Mouse (Mus musculus) ES-E14 (cell line): Measurements from ENCODE around the gene Dpp6.

Experiments used
- CHD2 ChIP-seq: IDR thresholded peaks from 2 replicates; pipeline ENCODE4 v1.6.1; 2014; ENCODE audit warnings: mild to moderate bottlenecking, low read depth, low read length, inconsistent platforms
- HCFC1 ChIP-seq: IDR thresholded peaks from 2 replicates; pipeline ENCODE4 v1.6.1; 2012; ENCODE audit warnings: low read length, inconsistent platforms, borderline replicate concordance; ENCODE audit not compliant: insufficient read depth
- MAFK ChIP-seq: IDR thresholded peaks from 2 replicates; pipeline ENCODE4 v1.6.1; 2014; ENCODE audit warnings: mild to moderate bottlenecking, low read depth, low read length, inconsistent platforms; ENCODE audit not compliant: insufficient read depth
- ZC3H11A ChIP-seq: IDR thresholded peaks from 2 replicates; pipeline ENCODE4 v1.6.1; 2012; ENCODE audit warnings: low read depth, mild to moderate bottlenecking, inconsistent platforms, low read length, borderline replicate concordance
- ZNF384 ChIP-seq: IDR thresholded peaks from 2 replicates; pipeline ENCODE4 v1.6.1; 2012; ENCODE audit warnings: low read depth, low read length, inconsistent platforms

DNA sequence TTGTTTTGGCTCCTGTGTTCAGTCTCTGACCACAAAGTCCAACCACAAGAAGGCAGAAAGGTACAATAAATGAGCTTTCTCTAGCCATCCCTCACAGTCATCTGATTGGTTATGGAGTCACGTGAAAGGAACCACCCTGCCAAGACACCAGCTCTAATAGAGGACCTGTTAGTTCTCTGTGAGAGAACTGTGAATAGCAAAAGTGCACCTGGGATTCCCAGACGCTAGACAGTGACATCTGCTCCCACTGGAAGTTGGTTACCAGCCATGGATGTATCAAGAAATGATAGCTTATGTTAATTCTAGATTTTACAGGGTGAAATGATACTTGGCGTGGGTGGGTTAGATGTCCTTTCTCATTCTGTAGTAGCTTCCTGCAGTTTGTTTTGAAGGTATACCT lies 338.7 kb downstream of the Dpp6 start:
- no peak for TF ChIP-seq CHD2
- TF ChIP-seq ZC3H11A: no peak
- no peak for TF ChIP-seq ZNF384
- TF ChIP-seq HCFC1: no peak
- no peak for TF ChIP-seq MAFK
